Mouse (Mus musculus): ENCODE results near the gene Cog1.

DNA sequence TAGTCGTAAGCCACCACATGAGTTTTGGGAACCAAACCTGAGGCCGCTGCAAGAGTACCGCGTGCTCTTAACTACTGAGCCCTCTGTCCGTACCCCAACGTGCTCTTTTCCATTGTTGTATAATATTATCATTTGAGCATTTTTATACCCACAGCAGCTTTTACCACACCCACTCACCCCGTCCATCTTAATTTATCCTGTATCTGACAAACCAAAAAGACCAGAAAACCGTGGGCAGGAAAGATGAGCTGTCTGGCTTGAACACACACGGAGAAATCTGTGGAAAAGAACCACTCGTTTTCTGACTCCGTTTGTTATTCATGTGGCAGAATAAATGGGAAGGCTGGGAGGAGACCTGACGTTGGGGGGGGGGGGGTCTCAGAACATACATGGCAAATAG, 41.5 kb downstream of the Cog1 start:
- TF ChIP-seq POLR2A (IDR thresholded peaks at IDR 0.05; ENCODE audit: insufficient read depth, low read depth, low read length) (no peak), CTCF (IDR thresholded peaks at IDR 0.05) (no peak)
